Mouse (Mus musculus) myocyte (in vitro differentiated cells): ENCODE results near the gene Gm20736. TPM values are rescaled to one million over a fixed set of nuclear protein-coding genes. Genes with fewer than 3 reads are reported as not detected.
"Not testable (repeated sequence)": the region's sequence is repeated elsewhere in the genome, so short reads cannot be mapped to it uniquely, and the experiment has no call there.

ENCODE experiments used
- H3K27me3 ChIP-seq: one replicate; pipeline ENCODE4 v1.6.1; 2011; ENCODE audit not compliant: control insufficient read depth, insufficient read depth, insufficient read length
- H3K36me3 ChIP-seq: one replicate; pipeline ENCODE4 v1.6.1; 2011; ENCODE audit not compliant: control insufficient read depth, insufficient read depth
- H3K4me2 ChIP-seq: one replicate; pipeline ENCODE4 v1.6.1; 2011; ENCODE audit warnings: low read depth, control low read depth
- H3K4me3 ChIP-seq: one replicate; pipeline ENCODE4 v1.5.1; 2011; ENCODE audit warnings: mild to moderate bottlenecking, control low read depth, moderate library complexity
- H3K79me2 ChIP-seq: one replicate; pipeline ENCODE4 v1.6.1; 2011; ENCODE audit not compliant: control insufficient read depth, insufficient read depth
- H3ac ChIP-seq: one replicate; pipeline ENCODE4 v1.6.1; 2011; ENCODE audit not compliant: control insufficient read depth, insufficient read length
- polyA plus RNA-seq: library from polyadenylated mRNA; unstranded; fragments of >200 nt; fragmentation: generic; extraction: Trizol; gene quantifications from one replicate; pipeline ENCODE4 v1.2.1, GENCODE M21; 2012; ENCODE audit warnings: missing spikeins

Gene Gm20736
- not detected for polyA plus RNA-seq

GRCm38 (mm10) chrY:65377390-65377789, at the start of gene Gm20736:
TSS of gene Gm20736 (plus strand) at chrY:65377690.
- H3K79me2 ChIP-seq, H3ac ChIP-seq, H3K4me3 ChIP-seq, H3K27me3 ChIP-seq, H3K36me3 ChIP-seq, H3K4me2 ChIP-seq: not testable (repeated sequence)

Other genes starting within 250 kb of the Gm20736 start
- gene Gm20924, start 170.2 kb upstream of the Gm20736 start, polyA plus RNA-seq, result not detected